Mouse (Mus musculus): ENCODE data around the gene Med21. TPM values are rescaled to one million over a fixed set of nuclear protein-coding genes. Genes with fewer than 3 reads are reported as not detected.
A peak's percentile ranks its signal among the peaks of the same experiment; 100 is the strongest.

The Med21 gene
- total RNA-seq (2021): 10 to 100 TPM; 36.6 TPM
- long read RNA-seq, experiment 1, transcript Med21-201 (4 exons, 814 nt): major isoform, 18 of 20 reads
- long read RNA-seq, experiment 1, partial matches to known transcripts: 1 of 20 reads
- long read RNA-seq, experiment 1, other reads (novel, unspliced or antisense): 1 of 20 reads
- long read RNA-seq, experiment 2, transcript Med21-201 (4 exons, 814 nt): major isoform, 20 of 22 reads
- long read RNA-seq, experiment 2, partial matches to known transcripts: 0 of 22 reads
- long read RNA-seq, experiment 2, other reads (novel, unspliced or antisense): 1 of 22 reads

DNA sequence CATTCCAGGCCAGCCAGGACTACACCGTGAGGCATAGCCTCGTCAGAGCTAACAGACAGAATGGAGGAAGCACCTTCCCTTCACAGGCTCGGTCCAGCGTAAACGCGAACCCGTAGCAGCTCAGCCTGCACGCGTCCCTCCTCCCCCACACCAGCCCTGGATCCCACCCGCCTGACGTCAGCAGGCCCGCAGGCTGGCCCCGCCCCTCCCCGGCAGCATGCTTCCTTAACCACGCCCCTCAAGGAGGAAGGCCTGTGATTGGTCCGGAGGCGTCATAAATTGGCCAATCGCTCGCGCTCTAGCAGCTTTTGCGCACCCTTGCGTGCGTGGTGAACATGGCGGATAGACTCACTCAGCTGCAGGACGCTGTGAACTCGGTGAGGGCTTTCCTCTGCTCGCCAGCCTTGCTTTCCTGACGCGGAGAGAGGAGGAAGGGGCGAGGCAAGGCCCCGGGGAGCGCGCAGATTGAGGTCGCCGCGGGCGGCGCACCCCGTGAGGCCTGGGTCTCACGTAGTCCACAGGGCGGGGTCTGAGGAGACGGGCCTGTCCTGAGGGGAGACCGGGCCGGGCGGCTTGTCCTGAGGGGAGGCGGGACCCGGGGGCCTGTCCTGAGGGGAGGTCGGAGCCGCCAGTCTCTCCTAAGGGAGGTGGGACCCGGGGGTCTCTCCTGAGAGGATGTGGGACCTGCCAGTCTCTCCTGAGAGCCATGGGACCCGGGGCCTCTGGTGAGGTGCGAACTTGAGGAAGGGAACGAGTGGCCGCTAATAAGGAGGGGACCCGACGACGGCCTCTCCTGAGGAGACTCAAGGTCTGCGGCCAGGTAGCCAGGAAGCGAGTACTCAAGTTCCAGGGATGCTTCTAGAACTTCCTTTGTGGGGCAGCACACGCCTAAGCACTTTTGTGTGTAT, at the start of gene Med21, which contains the start of gene Tm7sf3:
Med21 (plus strand) TSS at position 272 of the 908 bp plus-strand sequence.
Tm7sf3 (minus strand) TSS at position 549 of the 908 bp plus-strand sequence.
- DNase-seq (ENCODE audit: low spot score): peak; percentile 99

DNA sequence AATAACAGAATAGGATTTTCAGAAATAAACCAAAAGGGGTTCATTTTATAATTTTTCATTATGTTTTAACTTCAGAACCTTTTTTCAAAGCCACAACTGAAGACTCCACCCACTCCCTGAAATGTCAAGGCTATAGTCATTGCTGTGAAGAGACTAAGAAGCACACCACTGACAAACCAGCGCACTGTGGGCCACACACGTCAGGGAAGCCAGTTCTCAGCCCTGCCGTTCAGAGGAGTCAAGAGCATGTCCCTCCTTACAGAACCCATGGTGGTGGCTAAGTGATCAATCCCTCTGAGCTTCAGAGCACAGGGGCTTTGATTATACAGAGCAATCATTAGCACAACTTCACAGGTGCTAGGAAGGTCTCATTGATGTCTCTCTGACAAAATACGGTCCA, 39.7 kb upstream of the Med21 start:
- DNase-seq (ENCODE audit: low spot score): no peak

DNA sequence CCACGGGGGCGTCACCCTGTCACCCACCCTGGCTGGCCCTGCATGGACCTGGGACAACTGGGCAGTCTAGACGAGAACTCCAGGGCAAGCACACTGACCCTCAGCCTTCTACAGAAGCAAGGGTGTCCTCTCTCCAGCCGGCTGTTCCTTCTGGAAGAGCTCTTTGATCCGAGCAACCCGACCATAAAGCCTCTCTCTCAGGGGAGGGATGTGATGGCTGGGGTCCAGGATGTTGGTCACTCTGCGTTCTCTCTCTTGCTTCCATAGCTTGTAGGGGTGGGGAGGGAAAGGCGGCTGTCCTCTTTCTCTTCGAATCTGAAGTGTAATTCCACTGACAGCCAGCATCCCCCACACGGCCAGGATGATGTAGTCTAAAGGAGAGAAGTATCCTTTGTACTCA, 38.7 kb upstream of the Med21 start:
- no peak for DNase-seq (ENCODE audit: low spot score)

DNA sequence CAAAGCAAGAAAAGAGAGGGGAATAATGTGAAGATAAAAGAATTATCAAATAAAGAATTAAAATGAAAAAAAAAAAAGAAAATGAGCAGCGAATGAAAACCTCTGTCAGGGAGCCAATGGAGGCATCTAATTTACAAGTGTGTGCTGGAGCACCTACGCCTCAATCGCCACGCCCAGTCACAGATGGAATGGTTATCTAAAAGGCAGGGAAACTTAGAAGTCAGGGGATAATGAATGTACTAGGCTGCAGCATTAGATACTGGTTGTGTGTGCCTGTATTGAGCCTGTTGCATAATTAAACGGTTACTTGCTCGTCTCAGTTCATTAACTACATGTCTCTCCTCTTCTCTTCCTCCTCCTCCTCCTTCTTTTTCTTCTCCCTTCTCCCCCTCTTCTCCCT, 31.0 kb upstream of the Med21 start:
- no peak for DNase-seq (ENCODE audit: low spot score)

DNA sequence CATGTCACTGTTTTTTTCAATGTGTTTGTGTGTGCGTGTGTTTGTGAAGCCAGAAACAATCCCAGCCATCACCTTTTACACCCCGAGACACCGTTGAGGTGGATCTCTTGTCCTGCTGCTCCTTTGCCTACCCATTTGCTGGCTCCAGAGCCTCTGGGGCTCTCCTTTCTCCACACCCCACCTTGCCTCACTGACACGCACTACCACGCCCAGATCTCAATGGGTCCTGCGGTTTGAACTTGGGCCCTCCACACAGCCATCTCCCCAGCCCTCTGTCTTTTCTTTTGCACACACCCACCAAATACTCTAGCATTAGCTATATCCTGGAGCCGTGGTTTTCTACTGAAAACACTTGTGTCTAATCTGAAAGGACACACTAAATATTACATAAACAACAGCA, 30.4 kb upstream of the Med21 start:
- no peak for DNase-seq (ENCODE audit: low spot score)

DNA sequence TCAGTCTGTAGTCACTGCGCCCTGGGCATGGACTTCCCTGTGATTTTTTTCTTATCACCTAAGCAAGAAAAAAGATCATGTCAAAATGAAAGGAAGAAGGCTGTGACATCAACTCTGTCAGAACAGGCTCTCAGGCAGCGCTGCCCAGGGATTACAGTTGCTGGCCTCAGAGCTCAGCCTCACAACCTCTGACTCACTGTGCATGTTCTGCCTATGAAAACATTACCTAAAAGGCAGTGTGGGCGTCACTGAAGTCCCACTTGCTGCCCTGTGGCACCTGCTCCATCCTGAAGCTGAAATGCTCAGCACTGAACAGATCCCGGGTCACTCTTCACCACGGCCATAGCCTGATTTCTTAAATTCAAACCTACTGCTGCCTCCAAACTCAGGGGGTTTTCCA, 29.6 kb upstream of the Med21 start:
- DNase-seq (ENCODE audit: low spot score): no peak

DNA sequence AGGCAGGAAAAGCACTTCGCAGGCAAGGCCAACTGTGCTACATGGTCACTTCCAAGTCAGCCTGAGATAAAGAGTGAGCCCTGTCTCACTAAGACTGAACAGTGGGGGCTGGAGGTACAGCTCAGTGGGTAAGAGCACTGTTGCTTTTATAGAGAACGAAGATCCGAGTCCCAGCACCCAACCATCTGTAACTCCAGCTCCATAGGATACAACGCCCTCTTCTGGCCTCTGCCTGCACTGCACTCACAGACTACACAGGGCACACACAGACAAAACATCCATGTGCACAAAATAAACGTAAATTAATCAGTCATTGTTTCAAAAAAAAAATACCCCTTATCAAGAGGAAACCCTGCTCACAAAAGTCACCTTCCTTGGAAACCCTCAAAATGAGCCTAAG, 28.4 kb upstream of the Med21 start:
- no peak for DNase-seq (ENCODE audit: low spot score)

DNA sequence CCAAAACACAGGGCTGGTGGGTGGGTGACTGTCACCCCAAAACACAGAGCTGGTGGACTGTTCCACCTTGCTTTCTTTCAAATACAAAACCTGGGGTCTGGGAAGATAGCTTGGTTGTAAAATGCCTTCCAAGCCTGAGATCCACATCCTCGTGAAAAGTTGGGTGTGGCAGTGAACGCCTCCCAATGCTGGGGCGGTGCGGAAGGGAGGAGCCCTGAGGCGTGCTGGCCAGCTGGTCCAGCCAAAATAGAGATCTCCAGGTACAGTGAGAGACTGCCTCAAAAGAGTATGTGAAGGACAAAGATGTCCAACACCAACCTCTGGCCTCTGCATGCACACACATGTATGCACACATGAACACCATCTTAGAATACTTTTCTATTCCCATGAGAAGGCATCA, 27.8 kb upstream of the Med21 start:
- DNase-seq (ENCODE audit: low spot score): no peak

DNA sequence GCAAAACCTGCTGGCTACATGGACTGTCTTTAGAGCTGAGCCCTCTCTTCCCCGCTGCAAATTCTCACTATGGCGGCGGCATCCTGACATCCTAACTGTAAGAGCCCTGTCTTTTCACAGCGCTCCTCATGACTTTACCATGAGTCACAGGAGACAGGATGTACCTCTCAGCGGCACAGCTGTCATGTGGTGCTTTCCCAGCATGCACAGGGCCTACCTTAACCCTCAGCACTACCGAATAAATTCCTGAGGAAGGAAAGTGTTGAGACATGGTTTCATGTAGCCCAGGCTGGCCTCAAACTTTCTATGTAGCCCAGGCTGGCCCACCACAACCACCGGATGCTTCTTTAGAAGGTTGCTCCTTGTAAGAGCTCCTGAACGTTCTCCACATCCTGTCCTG, 26.5 kb upstream of the Med21 start:
- DNase-seq (ENCODE audit: low spot score): no peak

DNA sequence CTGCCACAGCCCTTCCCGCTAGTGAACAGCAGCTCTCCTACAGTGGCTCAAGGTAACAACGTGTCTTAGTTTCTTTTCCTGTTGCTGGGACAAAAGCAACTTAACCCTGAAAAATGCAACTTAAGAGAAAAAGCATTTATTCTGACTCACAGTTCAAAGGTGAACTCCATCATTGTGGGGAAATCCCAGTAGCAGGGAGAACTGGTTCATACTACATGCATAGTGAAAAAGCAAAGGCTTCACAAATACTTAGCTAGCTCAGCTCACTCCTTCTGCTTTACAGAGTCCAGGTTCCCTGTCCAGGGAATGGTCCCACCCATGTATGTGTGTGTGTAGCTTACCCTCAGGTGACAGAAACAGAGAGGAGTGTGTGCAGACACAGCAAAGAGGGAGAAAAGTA, 25.7 kb upstream of the Med21 start:
- DNase-seq (ENCODE audit: low spot score): no peak

DNA sequence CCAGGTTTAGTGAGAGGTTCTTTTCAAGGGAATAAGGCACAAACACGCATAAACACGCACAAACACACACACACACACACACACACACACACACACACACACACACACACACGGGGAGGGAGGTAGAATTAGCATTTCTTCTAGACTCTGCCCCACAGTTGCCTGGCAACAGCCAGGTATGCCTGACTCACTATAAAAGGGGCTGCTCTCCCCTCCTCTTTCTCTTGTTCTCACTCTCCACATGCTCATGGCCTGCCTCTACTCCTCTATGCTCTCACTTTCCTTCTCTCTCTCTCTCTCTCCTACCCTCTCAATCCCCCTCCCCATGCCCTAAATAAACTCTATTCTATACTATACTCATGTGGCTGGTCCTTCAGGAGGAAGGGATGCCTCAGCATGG, 14.2 kb upstream of the Med21 start:
- no peak for DNase-seq (ENCODE audit: low spot score)

DNA sequence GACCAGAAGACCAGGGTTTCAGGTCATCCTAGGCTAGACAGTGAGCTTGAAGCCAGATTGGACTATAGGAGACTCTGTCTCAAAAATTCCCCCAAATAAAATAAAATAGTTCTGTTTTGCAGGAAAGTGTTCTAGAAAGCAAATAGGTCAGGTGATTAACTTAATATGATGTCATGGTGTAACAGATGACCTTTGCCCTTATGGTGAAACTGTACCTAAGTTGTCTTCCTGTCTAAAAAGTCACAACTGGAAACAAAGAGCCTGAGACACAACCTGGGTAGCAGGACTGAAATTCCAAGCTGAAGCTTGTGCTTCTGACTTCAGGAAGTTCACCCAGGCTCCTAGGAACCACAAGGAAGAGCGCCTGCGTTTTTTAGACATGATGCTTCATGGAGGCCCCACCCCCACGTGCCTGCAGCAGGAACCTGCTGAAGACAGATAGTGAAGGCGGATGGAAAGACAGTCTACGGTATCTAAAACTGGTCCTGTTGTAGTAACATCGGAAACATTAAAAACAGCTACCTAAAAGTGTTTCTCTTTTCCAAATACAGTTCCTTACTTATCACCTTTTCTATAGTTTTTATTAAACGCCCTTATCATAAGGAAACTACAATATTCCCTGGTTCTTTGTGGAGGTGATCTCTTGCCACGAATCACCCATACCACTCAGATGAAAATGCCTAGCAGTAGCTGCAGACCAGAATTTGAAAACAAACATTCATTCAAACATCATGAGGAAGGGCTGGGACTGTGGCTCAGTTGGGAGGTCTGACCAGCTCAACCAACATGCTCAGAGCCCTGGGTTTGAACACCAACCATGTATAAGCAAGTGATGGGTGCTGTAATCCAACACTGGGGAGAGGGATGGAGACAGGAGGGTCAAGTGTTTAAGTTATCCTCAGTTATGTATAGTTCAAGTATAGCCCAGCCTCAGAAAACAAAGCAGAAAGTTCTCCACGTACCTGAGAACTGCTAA, 12.3 kb upstream of the Med21 start:
- DNase-seq (ENCODE audit: low spot score): no peak

DNA sequence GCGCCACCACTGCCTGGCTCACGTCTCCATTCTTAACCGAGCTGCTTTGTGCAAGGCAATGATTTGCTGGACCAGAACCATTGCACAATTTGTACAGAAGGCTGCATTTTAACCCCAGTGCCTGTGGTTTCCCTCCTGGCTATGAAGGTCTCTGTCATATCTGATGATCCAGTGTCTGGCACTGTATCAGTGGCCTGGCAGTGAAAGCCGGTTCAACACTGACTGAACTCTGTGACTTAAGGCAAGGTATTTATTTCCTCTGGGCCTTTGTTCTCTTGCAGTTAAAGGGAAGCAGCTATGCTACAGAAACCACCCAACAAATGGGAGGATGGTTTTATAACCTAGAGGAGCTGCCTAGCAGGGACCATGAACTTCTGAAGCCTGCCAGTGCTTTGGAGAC, 11.4 kb upstream of the Med21 start:
- DNase-seq (ENCODE audit: low spot score): no peak

DNA sequence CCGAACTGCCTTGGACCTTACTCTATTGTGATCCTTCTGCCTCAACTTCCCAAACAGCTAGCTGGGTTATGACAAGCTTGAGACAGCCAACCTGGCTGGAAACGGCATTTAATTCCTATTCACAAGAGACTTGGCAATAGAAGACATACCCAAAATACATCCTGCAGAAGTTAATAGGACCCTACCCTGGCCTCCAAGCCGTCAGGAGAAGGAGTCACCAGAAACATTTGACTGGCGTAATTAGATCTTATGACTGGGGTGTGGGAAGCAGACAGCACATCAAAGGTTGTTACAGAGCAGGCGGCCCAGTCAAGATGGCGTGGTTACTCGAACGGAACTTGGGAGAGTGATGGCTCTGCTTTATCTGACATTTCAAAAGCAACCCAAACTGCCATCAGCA, 10.5 kb upstream of the Med21 start:
- DNase-seq (ENCODE audit: low spot score): no peak

DNA sequence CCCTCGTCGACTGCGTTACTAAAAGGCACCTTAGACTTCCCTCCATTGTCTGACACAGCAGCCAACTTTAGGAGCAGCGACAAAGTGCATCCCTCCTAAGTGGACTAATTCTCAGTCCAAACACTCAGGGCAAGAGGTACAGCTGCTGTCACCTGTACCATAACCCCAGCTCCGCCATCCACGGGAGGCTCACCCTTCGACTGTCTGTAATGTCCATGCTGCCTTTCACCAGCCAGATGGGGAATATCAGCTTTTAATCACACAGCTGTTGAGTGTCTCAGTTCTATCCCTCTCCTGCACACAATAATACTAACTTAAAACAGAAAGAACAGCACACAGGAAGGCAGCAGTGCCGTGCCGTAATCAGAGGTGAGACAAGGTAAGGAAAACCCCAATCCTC, 9.9 kb upstream of the Med21 start:
- no peak for DNase-seq (ENCODE audit: low spot score)

DNA sequence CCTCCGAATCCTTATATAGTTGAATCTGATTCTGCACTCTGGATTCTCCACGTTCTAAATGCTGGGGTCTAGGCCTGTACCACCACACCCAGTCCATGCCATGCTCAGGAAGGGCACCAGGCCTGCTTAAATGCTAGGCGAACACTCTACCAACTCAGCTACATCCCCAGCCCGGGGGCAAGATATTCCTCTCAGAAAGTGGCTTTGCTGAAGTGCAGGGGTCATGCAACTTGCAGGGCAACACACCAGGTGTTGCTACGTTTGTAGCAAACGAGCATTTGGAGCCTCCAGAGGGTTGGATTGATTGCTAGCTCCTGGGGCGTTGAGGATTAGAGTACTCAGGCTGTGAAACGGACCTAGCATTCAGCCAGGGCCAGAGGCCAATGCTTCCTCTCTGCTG, 9.2 kb upstream of the Med21 start:
- no peak for DNase-seq (ENCODE audit: low spot score)

DNA sequence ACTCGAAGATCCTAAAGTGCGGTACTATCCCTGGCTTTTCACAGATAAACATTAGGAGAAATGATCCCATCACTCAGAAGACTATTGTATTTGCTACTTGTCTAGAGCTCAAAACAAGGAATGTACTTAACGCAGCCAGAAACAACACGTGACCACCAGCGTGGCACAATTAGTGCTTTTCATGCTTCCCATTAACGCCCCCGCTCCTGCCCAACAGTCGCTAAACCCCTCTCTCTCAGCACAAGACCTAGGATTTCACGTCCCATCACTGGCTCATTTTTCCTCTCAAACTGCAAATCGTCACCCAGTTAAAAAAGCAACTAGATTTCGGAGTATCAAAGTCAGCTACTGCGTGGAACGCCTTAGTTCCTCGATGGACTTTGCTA, 8.7 kb upstream of the Med21 start:
- DNase-seq (ENCODE audit: low spot score): no peak

DNA sequence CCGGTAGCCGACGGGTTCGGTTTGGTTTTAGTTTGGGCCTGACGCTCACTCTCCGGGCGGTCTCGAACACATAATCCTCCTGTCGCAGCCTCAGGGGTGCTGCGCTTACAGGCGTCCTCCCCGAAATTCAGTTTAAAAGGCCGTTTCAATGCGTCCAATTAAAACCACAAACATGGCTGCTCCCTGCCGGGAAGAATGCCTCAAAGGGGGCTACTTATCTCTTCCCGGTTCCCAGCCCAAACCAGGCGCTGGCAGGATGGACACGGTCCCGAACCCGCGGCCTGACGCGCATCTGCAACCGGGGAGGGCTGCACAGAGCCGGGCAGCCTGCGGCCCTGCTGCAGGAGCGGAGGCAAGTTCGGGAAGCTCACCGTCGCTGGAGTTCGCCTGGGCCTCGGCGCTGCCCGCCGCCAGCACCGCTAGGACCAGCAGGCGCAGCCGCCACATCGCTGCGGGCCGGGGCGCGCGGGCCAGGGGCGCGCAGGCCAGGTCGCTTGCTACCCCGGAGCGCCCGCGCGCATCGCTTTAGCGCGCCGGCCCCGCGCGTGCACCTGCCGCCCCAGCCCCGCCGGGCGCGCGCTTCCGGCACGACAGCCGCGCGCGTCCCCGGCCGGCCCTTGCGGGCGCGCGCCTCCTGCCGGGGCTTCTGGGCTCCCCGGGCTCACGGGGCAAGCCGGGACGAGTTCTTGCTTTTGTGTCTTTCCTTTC, 8.2 kb upstream of the Med21 start:
- peak; percentile 55 for DNase-seq (ENCODE audit: low spot score)

DNA sequence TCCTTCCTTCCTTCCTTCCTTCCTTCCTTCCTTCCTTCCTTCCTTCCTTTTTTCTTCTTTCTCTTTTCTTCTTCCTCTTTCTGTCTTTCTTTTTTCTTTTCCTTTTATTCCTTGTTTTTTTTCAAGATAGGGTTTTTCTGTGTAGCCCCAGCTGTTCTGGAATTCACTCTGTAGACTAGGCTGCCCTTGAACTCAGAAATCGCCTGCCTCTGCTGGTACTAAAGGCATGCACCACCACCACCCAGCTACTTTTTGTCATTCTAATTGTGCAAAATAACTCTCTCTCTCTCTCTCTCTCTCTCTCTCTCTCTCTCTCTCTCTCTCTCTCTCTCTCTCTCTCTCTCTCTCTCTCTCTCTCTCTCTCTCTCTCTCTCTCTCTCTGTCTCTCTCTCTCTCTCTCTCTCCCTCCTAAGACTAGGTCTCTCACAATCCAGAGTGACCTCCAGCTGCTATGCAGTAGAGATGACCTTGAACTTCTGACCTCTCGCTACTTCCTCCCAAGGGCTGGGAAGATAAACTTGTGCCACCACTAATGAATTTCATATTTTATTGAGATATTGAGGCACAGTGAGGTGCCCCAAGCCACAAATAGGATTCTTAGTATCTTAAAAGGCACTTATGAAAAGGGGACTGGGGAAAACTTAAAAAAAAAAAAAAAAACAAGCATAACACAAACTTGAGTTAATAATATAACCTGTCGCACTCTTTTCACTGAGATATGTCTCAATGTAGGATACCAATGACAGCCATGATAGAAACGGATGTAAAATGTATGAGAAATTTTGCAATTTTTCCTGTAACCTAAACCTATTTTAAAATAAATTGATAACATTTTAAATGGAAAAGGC, 7.4 kb upstream of the Med21 start:
- DNase-seq (ENCODE audit: low spot score): no peak

DNA sequence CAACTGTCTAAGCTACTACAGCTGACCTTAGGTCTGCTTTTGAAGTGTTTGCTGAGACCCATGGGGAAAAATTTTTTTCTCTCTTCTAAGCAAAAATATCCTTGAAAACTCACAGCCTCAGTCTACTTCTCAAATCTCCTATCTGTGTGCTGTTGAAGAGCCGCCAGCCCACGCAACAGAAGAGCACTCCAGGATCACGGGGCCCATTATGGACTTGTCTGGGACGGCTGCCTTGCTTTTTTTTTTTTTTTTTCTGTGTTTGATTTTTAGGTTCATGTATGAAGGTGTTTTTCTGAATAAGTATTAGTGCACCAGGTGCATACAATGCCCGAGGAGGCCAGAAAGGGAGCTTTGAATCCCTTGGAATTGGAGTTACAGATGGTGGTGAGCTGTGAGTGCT, 5.9 kb upstream of the Med21 start:
- DNase-seq (ENCODE audit: low spot score): no peak

Data from gastrocnemius, adult 18-20 months (tissue).